Mouse (Mus musculus) regulatory T cell (primary cell): ENCODE measurements around the gene Morf4l1.
"Not testable (repeated sequence)": the region's sequence is repeated elsewhere in the genome, so short reads cannot be mapped to it uniquely, and the experiment has no call there.

Source experiments
- in situ Hi-C: fragments of 300-600 bp; cut with MboI, MseI; formaldehyde crosslinking; loops from one replicate; pipeline ENCODE4 v1.15.1; 2025; ENCODE audit warnings: high pct_unique_total_duplicates

Gene Morf4l1

DNA sequence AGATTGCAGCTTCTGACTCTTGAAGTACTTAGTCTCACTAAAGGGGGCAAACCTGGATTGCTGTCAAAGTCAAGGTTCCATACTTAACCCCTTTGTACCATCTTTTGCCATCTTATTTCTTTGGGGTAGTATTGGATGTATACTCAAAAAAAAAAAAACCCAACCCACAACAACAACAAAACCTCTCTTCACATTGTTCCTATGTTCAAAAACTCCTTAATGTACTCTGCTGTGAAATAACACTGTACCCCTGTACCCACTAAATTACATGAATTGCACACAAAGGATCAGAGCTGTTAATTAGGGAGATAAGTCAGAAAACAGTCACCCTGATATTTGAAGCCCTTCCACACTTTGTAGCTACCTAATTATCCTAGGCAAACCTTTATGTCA lies 730 bp upstream of the Morf4l1 start:
- in situ Hi-C loops: loop anchor here (25.0 kb wide), 1 partner anchor 1578 kb away; the partner anchor contains the start of gene Zfp949

DNA sequence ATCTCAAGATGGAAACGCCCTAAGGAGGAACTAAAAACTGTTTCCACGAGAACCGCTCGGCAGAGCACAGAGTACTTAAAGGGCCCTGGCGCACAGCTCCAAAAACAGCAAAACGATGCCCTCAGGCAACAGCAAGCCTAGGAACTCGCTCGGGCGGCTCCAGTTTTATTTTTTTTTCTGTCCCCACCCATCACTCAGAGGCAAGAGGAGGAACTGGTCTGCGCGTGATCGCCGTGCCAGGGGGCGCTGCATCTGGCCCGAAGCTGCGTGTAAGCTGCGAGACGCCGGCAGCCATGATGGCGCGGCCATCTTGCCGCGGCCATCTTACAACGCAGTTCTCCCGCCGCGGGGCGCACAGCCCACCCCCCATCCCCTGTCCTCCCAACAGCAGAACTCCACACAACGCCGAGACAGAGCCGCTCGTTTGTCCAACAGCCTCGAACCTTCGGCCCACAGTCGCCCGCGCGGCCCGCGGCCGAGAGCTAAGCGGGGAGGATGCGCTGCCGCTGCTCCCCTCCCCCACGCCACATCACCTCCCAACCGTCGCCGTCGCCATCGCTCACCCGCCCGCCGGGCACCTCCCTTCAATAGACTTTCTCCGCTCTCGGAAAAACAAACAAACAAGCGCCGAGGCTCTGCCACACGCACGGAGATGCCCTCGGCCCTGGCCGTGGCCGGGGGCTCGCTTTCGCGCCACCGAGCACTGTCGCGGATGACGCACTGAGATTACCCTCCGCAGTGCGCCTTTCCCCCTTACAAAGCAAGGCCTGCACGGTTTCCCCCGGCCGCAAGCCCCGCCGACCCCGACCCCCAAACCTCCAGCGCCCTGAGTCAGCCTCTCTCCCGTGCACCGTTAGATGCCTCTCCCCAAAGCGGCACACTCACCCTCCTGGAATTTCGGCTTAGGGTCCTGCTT lies 665 bp downstream of the Morf4l1 start:
- in situ Hi-C loops: loop anchor here (25.0 kb wide), 1 partner anchor 1577 kb away; the partner anchor contains the start of gene Zfp949

DNA sequence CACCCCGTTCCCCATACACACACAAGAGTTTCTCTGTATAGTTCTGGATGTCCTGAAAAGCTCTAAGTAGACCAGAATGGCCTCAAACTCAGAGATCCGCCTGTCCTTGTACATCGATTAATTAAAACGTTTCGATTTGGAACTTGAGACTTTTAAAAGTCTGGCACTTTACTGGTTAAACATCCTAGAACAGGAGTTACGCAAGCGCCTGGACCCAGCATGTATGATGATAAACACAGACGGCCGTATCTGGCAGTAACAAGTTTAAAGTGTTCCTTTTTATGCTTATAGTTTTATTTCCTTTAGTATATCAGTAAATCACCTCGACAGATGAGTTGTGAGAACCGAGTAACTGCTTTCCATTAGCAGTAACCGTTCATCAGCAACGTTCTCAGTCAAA lies 1.4 kb downstream of the Morf4l1 start:
- in situ Hi-C loops: loop anchor here (25.0 kb wide), 1 partner anchor 1576 kb away; the partner anchor contains the start of gene Zfp949

DNA sequence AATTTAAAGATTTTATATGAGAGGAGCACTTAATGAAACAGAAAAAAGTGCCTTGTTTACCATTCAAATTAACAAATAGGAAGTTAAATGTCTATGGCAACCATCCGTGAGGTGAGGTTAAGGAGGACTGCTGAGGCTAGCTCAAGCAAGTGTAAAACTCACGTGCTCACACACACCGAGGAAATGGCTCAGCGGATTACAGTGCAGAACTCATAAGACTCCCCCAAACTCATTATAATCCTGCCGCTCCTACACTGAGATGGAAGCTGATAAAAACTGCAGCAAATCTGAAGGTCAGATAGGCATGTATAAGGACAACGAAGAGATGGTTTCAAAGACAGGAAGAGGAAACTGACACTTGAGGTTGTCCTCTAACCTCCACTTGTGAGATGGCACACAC lies 5.2 kb downstream of the Morf4l1 start:
- in situ Hi-C loops: loop anchor here (25.0 kb wide), 1 partner anchor 1572 kb away; the partner anchor contains the start of gene Zfp949

DNA sequence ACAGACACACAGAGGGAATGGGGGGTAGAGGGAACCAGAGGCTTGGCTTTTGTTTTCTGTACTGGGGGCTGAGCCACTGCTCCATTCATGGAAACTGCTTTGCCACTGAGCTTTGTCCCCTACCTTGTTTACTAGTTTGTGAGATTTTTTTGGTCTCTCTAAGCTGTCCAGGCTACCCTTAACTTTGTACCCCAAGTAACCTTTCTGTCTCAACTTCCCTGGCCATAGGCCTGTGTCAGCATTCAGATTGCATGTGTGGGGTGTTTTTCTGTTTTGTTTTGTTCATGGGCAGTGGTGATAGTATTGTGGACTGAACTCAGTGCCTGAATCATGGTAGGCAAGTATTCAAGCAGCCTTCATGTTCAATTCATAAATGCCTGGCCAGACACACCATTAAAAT lies 6.3 kb downstream of the Morf4l1 start:
- in situ Hi-C loops: loop anchor here (25.0 kb wide), 1 partner anchor 1571 kb away; the partner anchor contains the start of gene Zfp949

DNA sequence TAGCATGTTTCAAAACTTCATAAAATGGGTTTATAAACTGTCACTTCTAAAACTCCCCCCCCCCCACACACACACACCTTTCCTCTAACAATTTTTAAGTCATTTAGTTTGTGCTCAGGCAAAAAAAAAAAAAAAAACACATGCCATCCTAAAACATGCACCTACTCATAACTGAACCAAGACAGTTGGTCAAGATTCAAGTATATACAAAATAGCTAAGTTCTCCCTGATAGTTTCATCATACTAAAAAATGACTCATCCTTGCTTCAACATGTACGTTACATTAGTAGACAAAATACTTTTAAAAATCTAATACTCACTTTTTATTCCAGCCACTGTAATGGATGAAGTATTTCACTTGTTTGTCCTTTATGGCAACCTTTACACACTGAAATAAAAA lies 7.7 kb downstream of the Morf4l1 start:
- in situ Hi-C loops: loop anchor here (25.0 kb wide), 1 partner anchor 1570 kb away; the partner anchor contains the start of gene Zfp949

DNA sequence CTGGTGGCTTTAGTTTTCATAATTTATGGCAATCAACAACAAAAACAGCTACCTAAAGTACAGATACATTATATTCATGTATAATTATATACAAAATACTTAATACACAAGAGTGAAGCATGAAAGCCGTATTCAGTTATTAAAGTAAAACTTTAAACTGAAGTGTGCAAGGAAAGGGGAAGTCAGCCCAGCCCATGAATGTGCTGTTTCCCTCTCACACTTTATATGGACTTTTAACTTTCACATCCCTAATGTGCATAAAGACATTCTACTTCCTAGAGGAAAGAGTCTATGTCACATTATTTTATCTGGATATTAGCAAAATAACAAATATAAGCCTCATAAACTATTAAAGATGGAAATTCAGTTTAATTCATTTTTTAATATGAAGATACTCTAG lies 9.1 kb downstream of the Morf4l1 start:
- in situ Hi-C loops: loop anchor here (25.0 kb wide), 1 partner anchor 1568 kb away; the partner anchor contains the start of gene Zfp949

DNA sequence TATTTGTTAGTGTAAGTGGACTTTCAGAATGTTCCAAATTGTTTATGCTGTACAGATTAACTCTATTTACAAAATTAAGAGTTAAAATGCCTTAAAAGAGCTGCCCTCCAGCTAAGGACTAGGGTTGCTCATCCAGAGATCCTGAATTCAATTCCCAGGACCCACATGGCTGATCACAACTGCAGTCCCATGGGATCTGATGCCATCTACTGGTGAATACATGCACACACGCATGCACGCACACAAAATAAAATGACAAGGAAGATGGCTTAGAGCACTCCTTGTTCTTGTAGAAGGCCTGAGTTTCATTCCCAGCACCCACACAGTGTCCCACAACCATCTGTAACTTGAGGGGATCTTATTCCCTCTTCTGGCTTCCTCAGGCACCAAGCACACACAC lies 13.8 kb downstream of the Morf4l1 start:
- in situ Hi-C loops: loop anchor here (25.0 kb wide), 1 partner anchor 1563 kb away; the partner anchor contains the start of gene Zfp949

DNA sequence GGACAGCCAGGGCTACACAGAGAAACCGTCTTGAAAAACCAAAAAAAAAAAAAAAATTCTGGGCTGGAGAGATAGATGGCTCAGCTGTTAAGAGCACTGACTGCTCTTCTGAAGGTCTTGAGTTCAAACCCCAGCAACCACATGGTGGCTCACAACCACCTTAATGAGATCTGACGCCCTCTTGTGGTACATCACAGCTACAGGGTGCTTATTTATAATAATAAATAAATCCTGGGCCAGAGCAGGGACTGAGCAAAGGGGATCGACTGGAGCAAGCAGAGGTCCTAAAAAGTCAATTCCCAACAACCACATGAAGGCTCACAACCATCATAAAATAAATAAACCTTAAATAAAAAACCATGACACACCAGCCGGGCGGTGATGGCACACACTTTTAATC lies 15.6 kb downstream of the Morf4l1 start:
- in situ Hi-C loops: loop anchor here (10.0 kb wide), 1 partner anchor 1624 kb away; no protein-coding TSS in a partner anchor

DNA sequence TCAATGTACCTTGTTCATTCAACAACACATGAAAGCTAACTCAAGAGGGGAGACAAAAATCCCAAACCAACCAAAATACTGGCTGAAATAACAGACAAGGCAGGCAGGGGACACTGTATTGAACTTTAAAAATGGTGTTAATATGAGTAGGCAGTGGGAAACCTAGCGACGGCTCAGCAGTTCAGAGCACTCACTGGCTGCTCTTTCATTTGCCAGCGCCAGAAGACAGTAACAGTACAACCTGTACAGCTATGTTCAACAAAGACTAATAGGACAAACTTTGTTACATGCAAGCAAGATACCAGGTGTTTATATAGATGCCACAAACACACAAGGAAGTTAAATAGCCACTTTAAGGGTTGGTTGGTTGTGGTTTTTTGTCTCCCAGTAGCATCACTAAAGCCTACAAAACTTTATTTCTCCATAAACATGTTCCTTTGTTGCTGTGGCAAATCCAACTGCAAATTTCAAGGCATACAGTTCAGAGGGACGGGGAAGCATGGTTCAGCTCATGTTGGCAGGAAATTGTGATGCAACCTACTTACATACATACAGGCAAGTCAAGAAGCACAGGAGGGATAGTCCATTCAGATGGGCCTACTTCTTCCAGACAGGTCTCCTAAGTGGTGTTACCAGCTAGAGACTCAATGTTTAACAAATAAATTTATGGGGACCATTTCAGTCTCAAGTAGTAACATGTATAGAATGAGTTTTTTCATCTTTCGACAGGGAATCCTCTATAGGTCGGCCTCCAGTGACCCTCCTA lies 25.1 kb downstream of the Morf4l1 start:
- in situ Hi-C loops: loop anchor here (10.0 kb wide), 1 partner anchor 1615 kb away; no protein-coding TSS in a partner anchor

DNA sequence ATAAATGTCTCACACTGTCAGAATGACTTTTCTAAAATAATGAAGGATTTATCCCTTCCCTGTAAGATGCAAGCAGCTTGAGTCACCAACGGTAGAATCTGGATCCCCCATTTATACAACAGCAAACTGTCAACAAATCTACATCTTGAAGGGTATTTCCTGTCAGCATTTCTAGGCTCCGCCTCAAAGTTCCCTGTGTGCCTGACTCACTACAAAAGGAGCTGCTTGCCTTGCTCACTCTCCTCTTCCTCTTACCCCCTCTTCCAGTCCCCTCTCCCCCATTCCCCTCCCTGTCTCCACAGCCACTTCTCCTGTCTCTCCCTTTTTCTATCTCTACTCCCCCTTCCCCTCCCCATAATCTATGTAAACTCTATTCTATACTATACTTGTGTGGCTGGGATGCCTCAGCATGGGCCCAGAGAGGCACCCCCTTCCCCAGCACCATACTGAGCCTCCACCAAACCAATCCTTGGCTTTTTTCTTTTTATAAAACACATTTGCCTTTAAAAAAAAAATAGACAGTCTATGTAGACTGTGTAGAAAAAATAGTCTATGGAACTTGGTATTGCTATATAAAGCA lies 26.6 kb downstream of the Morf4l1 start:
- in situ Hi-C loops: no loop called here

DNA sequence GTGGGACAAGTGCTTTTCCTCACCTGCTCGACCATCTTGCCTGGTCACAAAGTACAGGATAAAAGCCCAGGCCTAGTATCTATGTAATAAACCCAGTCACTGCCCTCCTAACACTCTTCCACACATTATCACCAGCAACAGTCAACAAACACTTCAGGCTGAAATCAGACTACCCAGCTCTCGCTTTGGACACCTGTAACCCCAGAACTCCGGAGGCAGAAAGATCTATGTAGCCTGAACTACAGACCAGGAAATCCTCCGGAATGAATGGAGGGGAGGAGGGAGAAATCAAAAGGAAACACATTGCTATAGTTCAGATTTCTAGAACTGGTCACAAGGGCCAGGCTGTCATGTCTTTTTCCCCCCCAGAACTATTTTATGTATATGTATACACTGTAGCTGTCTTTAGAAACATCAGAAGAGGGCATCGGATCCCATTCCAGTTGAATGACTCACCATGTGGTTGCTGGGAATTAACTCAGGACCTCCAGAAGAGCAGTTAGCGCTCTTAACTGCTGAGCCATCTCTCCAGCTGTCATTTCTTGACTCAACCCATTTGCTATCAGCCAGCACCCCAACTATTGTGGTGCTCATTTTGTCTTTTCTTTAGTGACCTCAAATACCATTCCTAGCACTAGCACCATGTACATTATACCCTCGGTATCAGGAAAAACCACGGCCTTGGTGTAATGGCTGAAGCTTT lies 29.7 kb downstream of the Morf4l1 start:
- in situ Hi-C loops: no loop called here

DNA sequence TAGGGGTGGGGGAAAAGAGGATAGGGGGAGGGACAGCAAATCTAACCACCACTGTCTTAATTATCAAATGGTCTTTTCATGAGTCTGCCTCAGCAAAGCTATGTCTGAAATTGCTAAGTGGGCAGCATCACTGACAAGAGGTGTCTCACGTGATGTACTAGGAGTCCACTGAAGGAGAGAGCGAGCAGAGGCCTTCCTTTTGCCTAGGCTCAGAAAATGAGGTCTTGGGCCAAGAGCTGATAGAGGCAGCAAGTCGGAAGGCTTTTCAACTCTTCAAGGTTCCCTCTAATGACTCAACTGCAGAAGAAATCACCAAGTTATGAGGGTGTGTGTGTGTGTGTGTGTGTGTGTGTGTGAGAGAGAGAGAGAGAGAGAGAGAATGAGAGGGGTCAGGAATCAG lies 30.4 kb downstream of the Morf4l1 start:
- in situ Hi-C loops: no loop called here

DNA sequence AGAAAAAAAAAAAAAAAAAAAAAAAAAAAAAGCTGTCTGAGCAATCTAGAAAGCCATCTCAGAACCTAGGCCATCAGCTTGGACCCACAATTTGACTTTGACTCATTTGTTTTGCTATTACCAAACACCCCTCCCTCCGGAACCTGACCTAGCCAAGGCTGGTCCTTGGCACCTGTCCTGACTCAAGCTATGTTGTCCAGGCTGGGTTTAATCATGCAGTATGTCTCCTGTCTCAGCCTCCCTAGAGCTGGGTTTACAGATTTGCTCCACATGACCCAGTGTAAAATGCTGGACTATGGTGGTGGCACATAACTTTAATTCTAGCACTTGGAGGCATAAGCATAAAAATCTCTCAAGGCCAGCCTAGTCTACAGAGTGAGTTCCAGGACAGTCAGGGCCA lies 31.6 kb downstream of the Morf4l1 start:
- in situ Hi-C loops: no loop called here

DNA sequence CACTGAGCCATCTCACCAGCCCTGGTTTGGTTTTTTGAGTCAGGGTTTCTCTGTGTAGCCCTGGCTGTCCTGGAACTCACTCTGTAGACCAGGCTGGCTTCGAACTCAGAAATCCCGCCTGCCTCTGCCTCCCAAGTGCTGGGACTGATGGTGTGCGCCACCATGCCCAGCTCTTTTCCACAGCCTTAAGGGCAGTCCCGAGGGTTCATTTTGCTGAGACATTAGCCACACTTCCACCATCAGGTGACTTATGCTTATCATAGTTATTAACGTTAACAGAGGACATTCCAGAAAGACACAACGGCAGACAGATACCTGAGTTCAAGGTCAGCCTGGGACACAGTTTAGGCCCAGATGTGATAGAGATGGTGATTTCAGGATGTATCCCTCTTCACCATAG lies 32.6 kb downstream of the Morf4l1 start:
- in situ Hi-C loops: not testable (repeated sequence)

DNA sequence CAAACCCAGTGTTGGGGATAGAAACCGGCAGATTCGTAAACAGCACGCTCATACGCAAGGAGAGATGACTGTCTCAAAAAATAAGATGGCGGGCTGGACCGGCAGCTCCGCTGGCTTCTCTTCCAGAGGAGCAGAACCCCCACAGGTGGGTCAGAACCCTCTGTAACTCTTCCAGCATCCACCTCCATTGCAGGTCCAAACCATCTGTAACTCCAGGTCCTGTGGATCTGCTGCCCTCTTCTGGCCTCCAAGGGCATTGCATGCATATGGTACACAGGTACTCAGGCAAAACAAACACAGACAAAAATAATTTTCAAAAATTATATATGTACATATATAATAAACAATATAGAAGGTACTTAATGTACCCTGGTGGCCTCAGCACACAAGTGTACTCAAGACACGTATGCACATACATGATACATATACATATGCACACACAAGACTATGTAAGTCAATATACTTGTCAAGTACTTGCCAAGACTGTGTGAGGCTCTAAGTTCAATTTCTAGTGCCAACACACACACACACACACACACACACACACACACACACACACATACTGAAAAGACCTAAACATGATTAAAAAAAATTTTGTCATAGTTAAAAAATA lies 37.6 kb downstream of the Morf4l1 start:
- in situ Hi-C loops: loop anchor here (5.0 kb wide), 1 partner anchor 250 kb away; no protein-coding TSS in a partner anchor

DNA sequence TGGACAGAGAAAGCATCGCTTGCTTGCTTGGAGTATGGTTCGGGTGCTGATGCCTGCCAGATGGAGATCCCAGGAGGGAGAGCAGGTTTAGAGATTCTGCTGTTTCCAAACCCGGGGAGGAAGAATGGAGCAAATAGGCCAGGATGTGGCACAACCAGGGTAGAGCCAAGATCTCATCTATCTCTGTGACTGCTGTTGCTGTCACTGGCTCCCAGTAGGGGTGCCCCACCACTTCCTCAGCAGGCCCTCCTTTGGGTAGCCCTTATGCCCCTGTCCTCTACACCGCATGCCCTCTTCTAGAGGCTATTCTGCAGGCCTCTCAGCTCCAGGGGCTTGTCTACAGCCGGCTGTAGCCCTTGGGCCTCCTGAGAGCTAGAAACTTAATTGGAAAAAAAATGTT lies 38.4 kb downstream of the Morf4l1 start:
- in situ Hi-C loops: loop anchor here (5.0 kb wide), 1 partner anchor 249 kb away; no protein-coding TSS in a partner anchor

DNA sequence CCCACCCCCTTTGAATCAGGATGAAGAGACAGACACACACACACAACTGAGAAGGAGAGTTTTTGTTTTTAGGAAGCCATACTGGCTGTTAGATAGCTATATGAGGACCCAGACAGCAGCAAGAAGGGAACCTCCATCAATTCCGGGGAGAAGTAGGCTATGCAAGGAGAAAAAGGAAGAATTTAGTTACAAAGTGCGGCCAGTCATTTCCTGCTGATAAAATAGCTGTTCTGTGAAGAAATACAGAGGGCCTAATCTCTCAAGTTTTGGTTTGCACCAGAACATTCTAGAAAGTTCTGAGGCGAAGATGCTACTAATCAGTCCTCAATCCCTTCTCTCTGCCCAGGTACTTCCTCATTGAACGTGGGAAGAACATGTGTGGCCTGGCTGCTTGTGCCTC lies 39.2 kb downstream of the Morf4l1 start:
- in situ Hi-C loops: loop anchor here (5.0 kb wide), 1 partner anchor 248 kb away; no protein-coding TSS in a partner anchor

DNA sequence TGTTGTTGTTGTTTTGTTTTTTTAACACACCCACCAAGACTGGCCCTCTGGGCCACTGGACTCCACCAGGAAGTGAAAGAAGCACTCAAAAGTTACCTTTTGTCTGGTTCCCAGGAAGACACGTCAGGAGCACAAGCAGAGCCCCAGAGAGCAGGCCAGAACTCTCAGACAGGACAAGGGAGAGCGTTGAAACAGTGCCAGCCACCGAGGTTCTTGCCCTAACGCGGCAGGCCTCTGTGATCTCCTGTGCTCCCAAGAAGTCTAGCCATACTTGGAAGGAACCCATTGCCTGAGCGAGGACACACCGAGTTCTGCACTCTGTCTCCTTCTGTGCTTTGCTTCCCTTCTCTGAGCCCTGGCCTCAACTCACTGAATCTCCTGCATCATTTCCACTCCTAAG lies 44.4 kb downstream of the Morf4l1 start:
- in situ Hi-C loops: no loop called here

DNA sequence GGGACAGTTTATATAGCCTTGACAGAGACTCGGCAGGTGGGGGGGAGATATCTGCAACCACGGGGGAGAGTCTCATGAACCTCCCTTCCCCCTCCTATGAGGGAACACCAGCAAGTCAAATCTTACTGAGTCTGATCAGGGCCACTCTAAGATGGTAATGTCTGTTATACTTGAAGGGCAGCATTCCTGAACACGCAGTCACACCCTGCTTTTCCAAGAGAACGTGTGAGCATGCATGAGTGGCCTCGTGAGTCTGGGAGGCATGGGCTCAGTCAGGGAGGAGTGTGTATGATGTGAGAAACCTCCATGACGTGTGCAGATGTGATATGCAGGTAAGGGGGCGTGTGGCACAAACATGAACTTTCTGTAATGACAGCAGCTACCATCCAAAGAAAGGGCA lies 45.1 kb downstream of the Morf4l1 start:
- in situ Hi-C loops: no loop called here
